Mouse (Mus musculus) left cerebral cortex, adult 18-20 months (tissue): ENCODE results near the gene Arhgef3. TPM values are rescaled to one million over a fixed set of nuclear protein-coding genes. Genes with fewer than 3 reads are reported as not detected.

ENCODE experiments used
- DNase-seq, 2 experiments: peaks; one replicate each; pipeline ENCODE4 v3.0.0; 2021 to 2022; ENCODE audit warnings: low spot score in 2 of 2, mixed read lengths in 1 of 2
- long read RNA-seq, 2 experiments: library from polyadenylated mRNA; stranded (forward); transcript quantifications; one replicate each; pipeline ENCODE4 v2.0.0; 2021
- total RNA-seq, 2 experiments: library from RNA; stranded (reverse); gene quantifications; 2 replicates each; pipeline ENCODE4 v1.2.3; 2021

Arhgef3 gene
- 10 to 100 TPM; 67.4 to 85.3 TPM for total RNA-seq
- long read RNA-seq, experiment 1, transcript Arhgef3-202 (10 exons, 3,618 nt), result major isoform, 45 of 71 reads
- long read RNA-seq, experiment 1, partial matches to known transcripts, result 18 of 71 reads
- long read RNA-seq, experiment 1, other reads (novel, unspliced or antisense), result 8 of 71 reads
- long read RNA-seq, experiment 2, transcript Arhgef3-202 (10 exons, 3,618 nt), result major isoform, 31 of 48 reads
- long read RNA-seq, experiment 2, partial matches to known transcripts, result 9 of 48 reads
- long read RNA-seq, experiment 2, other reads (novel, unspliced or antisense), result 8 of 48 reads

GRCm38 (mm10) chr14:27114362-27115274, at the start of gene Arhgef3:
TSS of gene Arhgef3 (plus strand) at chr14:27114899.
- DNase-seq, result no peak

DNA sequence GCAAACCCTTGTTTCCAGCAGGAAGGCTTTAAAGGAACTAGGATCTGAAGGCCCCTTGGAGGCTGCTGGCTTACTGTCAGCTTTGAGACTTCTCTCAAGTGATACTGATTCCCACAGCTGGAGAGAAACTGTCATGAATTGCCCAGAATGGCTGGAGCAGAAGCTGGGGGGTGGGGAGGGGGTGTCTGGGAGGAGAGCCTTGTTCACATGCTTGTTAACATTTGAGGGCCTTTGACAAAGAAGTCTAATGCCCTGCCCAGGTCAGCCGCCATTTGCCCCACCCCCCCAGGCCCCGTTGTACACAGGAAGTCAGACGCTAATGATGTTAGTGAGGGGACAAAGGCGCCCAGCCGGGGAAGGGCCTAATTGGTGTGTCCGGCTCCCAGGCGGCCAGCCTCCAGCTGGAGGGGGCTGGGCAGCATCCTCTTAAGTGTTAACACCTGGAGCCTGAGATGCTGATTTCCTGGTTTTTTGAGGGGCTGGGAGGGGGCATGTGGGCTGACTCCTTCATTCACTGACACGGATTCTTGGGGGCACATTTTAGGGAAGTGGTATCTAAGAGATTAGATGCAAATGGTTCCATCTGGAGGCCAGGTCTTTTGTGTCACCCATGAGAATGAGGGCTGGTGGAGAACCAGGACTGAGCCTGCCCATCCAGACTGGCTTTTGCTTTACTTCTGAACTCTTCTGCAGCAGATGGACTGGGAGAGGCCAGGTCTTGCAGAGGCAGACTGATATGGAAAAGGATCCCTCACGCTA, 48.3 kb upstream of the Arhgef3 start:
- DNase-seq, result no peak

GRCm38 (mm10) chr14:27067866-27068271, 46.8 kb upstream of the Arhgef3 start:
- no peak for DNase-seq

- DNase-seq, result no peak
These were observed 45.1 kb upstream of the Arhgef3 start for GRCm38 (mm10) chr14:27069434-27070097.

- DNase-seq, result no peak
These were observed 44.6 kb upstream of the Arhgef3 start for GRCm38 (mm10) chr14:27070128-27070527.

- no peak for DNase-seq
These were observed 43.9 kb upstream of the Arhgef3 start for GRCm38 (mm10) chr14:27070758-27071157.

DNA sequence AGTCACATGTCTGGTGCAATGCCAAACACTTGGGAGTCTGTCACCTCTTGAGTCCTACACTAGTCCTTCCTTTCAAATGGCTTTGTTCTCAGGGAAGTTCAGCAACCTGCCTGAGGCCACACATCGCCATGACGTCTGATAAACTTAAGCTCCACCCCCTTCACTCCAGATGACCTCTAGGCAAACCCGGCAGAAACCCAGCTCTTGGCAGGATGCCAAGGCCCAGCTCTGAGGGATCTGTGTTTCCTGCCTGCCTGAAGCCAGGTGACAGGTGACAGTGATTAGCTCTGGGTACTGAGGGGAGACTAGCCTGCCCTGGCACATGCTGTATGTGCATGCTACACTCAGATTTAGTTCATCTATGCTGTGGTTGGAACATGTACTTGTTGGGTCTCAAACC, 42.7 kb upstream of the Arhgef3 start:
- no peak for DNase-seq

GRCm38 (mm10) chr14:27075084-27075483, 39.6 kb upstream of the Arhgef3 start:
- no peak for DNase-seq

DNA sequence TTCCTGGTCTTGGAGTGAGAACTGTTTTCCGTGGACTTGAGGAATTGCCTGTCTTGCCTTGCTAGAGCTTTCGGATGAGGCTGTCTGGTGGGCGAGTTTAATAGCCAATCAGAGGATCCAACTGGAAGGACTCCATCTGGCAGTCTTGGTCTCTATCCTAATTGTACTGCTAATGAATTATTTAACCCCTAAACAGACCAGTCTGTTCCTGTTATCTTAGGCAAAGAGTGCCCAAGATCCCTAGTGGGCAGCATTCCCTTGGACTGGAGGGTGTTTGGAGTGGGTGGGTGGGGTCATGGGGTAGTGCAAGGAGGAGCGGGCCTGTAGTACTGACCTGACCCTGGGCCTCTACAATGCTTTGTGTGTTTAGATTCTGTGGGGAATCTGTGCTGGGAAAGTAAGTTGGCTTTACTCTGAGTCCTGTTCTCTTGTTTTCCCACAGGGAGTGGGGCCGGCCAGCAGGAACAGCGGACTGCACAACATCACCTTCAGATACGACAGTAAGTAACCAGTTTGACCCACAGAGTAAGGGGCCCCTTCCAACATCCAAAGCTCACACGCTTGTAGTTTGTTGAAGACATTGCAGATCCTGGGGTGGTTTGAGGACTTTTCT, 38.7 kb upstream of the Arhgef3 start:
- DNase-seq, result no peak

GRCm38 (mm10) chr14:27076522-27076920, 38.2 kb upstream of the Arhgef3 start:
- DNase-seq, result no peak

DNA sequence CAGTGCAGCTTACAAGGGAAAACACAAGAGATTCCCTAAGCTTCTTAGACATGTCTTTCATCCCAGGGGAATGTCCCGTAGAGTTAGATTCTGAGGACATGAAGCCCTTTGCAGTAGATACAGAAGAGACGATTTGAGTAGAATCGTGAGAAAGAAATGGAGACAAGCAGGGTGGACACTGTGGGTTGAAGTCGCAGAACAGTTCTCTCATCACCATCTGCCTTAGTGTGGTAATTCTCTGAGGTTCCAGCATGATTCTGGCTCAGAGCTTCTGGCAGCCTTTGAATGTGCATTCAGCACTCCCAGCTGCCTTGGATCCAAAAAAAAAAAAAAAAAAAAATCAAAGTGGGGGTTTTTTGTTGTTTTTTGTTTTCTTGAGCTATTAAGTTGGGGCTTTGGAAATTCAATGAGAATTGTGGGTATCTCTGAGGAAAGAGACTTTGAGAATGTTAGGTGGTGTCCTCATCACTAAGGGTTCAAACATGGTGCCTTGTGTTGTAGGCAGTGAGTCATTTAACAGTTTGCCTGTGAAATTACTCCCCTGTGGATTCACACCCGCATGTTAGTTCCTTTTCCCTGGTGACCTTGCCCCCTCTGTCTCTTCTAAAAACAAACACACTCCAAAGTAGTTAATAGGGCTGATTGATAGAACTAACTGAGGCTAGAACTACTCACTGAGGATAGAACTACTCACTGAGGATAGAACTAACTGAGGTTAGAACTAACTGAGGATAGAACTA, 33.0 kb upstream of the Arhgef3 start:
- peak in 1 of 2 experiments; percentile 47 for DNase-seq

DNA sequence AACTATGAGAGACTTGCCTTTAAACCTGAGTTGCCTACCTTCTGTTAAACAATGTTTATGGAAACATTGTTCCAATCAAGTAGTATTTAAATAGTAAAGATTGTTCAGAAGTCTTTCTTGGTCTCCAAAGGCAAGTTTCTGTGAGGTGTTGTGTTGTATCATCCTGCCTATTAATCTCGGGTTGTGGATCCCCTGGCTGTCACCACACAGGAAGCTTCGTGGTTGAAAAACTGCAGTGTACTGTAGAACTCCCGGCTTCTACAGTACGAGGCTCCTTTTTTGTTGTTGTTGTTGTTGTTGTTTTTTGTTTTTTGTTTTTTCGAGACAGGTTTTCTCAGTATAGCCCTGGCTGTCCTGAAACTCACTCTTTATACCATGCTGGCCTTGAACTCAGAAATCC, 29.2 kb upstream of the Arhgef3 start:
- no peak for DNase-seq

DNA sequence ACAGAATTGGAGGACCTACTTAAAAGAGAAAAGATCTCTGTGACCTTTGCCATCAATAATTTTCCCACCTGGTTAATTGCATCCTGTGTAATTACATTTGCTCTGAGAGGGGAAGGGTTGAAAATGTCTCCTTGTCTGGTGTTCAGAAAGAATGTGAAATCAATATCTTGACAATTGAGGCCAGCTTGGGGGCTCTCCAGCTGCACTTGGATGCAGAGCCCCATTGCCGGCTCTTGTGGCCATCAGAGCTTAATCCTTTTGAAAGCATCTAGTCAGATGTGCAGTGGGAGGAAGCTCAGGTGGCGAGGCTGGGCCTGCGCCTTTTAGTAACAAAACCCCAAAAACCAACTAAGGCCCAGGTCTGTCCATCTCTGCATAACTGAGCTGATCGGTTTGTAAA, 28.7 kb upstream of the Arhgef3 start:
- no peak for DNase-seq

- no peak for DNase-seq
These were observed 20.5 kb upstream of the Arhgef3 start for GRCm38 (mm10) chr14:27094247-27094646.

GRCm38 (mm10) chr14:27096133-27096532, 18.6 kb upstream of the Arhgef3 start:
- no peak for DNase-seq

GRCm38 (mm10) chr14:27096779-27097178, 17.9 kb upstream of the Arhgef3 start:
- DNase-seq, result peak; percentile 51 to 55

DNA sequence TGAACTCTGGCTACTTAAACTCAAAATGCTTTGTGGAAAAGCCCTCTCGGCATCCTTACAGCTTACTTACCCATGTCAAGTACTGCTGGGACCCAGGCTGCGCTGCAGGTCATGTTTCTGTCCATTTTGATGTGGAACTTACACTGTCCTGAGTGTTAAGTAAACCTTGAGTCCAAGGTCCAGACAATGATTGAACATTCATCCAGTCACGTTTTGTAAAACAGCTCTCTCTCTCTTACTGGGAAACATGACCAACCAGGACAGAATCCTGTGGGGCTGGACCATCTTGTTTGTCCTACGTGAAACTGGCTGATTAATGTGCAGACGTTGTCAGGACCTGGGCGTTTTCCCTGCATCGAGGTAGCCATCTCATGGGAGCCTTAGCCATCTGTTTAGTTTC, 13.0 kb upstream of the Arhgef3 start:
- no peak for DNase-seq

GRCm38 (mm10) chr14:27102720-27103119, 12.0 kb upstream of the Arhgef3 start:
- peak; percentile 25 to 48 for DNase-seq

- peak; percentile 19 to 44 for DNase-seq
These were observed 8.8 kb upstream of the Arhgef3 start for GRCm38 (mm10) chr14:27105731-27106457.
